Mouse (Mus musculus): ENCODE measurements around the gene Trpv2.

Trpv2 gene

DNA sequence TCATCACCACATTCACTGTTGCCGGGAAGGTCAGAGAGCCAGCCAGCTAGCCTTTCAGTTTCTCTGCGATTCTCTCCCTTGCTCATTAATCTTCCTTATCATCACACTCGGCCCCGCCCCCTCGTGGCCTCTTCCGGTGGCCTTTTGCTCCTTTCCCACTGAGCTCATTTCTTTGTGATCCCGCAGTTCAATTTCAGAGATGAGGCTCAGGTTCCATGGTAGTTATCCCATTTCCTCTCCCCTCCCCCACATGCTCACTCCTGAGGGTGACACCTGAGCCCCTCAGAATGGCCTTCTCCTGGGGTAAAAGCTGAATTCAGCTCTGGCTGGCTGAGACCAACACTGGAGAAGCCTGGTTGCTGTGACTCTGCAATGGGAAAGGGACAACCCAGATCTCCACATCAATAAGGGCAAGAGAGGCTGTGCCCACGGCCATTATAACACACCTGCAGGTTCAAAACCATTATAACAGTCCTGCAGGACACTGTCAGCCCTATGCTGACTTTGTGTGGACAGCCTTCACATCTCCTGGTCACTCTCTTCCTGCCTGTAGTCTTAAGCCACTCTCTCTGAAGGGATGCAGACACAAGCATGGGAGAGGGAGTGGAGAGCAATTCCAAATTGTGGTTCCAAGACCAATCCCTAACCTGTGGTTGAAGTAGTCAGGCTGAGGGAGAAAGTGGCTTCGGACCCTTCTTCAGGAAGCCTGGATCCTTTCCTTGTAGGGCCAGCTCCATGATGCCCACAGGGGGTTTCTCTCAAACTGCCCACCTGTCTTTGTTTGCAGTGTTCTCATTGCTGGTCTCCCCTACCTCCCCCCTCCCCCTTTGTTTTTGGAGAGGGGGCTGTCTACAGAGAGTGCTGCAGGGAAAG, 55.3 kb downstream of the Trpv2 start:
- DNase-seq (ENCODE audit: low spot score in 2 of 2) = peak in 1 of 2 experiments; percentile 50

DNA sequence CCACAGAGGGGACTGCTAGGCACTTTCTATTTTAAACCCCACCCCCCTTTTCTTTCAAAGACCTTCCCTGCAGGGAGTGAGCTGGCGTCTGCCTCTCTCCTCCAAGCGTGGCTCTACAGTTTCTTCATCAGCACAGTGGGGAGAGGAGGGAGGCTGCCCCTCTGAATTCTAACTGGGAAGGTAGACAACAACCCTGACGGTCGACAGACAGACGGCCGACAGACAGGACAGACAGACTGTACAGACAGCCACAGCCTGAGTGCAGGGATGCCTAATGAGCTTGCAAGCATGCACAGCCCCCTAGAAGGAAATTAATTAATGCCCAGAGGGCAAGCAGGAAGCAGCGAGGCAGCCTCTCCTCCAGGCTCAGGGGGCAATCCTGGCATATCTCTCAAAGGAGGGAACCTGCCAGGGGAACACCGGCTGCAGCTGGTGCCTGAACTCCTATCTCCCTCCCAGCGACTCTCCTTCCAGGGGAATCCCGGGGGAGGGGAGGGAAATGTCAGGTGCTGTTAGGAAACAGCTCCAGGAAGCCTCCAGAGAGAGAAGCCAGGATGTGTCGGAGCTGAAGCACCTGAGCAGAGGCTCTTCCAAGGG, 56.0 kb downstream of the Trpv2 start:
- DNase-seq (ENCODE audit: low spot score in 2 of 2) = no peak

DNA sequence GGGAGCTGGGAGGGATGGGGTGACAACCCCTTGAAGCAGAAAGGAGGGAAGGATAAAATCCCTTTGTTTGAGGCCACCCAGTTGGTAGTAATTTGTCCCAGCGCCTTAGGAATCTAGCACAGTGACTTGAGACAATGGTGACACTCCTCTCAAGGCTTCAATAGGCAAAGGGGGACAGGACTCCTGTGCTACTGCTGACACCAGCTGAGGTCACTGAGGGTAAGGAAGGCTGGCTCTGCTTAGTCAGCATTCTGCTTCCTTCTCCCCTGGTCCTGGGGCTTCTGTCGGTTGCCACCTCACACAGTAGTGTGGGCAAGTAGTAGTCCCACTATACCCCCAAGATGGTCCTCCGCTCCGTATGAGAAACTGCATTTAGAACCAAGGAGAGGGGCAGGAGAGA, 56.9 kb downstream of the Trpv2 start:
- no peak for DNase-seq (ENCODE audit: low spot score in 2 of 2)

DNA sequence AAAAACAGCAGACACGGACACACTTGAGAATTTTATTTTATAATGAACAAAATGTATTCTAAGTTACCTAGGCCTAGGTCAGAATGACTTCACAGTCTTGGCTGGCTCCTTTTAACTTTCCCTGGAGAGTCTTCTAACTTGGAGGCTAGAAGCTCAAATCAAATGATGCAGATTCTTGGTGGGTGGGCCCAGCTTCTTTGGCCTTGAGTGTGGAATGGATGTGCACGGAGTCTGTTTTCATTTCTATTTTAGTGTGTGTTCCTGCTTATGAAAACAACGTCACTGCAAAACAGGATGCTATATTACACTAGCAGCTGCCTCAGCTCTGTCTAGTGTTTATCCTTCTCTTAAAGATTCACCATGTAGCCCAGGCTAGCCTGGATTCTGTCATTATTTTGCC, 61.1 kb downstream of the Trpv2 start:
- no peak for DNase-seq (ENCODE audit: low spot score in 2 of 2)

DNA sequence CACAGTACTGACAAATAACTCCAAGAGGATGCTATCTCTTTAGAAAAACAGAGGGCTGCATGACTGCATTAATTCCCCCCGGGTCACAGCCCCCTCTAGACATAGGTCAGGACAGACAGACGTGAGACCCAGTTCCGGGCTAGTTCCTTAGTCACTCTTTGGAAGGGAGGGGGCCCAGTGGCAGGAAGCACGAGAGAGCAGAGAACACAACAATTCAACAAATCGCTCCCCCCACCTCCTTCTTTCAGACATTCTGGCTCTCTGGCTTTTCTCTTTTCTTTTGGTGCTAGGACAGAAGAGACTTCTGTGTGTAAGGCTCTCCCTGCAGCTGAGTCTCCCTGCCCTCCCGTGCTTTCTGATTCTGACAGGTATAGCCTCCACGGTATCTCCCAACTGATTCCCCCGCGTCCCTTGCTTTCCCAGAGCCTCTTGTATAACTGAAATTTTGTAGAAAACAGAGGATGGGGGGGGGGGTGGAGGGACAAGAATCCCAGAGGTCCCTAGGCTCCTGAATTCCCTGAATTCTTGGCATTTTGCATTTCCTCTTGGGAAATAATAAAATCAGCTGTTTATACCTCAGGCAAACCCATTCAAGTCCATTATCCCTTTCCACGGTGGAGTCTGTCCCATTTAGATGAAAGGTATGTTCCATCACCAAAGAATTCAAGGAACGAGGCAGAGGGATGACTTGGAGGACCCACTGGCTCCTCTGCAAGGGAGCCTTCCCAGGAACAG, 62.0 kb downstream of the Trpv2 start:
- no peak for DNase-seq (ENCODE audit: low spot score in 2 of 2)

DNA sequence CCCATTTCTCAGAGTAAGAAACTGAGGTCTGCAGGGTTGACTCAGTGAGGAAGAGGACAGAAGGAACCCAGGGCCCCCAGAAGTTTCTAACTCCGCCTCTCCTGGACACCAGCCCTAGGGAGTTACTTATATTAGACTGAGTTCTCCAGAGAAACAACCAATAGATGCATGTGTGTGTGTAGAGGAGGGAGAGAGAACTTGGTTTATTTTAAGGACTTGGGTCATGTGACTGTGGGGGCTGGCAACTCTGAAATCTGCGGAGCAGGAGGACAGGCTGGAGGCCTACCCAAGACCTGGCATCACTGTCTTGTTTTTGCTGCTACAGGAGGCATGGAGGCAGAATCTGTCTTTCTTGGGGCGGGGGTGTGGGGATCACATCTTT, 62.5 kb downstream of the Trpv2 start:
- no peak for DNase-seq (ENCODE audit: low spot score in 2 of 2)

DNA sequence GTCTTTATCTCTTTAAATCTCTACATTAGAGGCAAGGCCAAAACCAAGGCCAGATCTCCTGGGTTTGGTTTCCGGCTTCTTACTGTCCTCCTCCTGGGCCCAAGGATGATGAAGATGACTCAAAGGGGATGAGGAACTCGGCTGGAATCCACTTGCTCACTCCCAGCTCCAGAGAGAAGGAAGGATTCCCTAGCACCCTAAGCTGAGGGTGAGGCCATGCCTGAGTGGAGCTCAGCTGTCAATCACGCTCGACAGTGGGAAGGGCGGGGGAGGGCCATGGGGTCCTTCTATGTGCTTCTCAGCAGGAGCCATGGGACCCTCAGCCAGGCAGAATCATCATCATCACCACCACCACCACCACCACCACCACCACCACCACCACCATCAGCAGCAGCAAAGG, 63.1 kb downstream of the Trpv2 start:
- no peak for DNase-seq (ENCODE audit: low spot score in 2 of 2)

DNA sequence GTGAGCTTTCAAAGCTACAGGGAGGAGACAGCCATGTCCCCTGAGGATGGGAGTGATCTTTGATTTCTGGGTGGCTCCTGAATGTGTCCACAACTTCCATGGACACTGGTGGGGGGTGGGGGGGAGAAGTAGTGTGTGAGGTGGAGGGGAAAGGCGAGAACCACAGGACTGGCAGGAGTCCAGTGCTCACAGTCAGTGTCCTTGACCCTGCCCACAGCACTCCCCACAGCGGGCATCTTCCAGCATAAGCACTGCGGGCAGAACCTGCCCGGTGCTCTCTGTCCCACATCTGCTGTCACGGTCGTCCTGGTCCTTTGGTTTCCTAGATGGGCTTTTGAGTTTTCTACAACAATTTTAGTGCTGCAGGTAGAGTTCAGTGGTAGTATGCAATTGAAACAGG, 63.5 kb downstream of the Trpv2 start:
- no peak for DNase-seq (ENCODE audit: low spot score in 2 of 2)

DNA sequence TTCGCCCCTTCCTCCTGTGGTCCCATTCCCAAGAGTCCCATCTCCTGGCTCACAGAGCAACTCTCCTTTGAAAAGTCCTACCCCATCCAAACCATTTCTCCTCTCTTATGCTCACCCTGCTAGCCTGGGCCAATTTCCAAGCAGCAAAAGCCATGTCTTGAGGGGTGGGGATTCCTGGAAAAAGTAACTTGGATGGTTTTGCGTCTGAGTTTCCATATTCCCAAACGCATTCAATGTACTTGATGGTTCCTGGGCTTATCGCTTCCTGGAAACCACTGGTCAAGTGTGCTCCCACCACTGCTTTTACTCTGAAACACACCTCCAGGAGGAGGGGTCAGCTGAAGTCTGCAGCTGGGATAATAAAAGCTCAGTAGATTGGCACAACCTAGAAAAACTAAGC, 64.1 kb downstream of the Trpv2 start:
- no peak for DNase-seq (ENCODE audit: low spot score in 2 of 2)

DNA sequence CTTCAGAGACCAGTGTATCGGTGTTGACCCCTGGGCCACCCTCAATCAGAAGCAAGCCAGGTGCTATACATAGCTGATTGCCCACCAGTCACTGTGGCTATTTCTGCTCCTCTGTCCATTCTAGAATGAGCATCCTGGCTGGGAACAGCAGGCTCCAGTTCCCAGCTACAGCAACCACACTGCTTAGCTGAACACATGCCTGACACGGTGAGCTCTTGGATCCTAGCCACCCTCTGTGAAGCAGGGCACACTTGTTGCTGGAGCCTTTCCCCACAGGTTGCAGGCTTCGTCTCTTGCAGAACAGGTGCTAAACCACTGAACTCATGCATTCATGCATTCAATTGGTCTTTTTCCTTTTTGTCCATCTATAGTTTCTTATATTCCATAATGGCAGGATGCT, 66.1 kb downstream of the Trpv2 start:
- DNase-seq (ENCODE audit: low spot score in 2 of 2) = no peak

DNA sequence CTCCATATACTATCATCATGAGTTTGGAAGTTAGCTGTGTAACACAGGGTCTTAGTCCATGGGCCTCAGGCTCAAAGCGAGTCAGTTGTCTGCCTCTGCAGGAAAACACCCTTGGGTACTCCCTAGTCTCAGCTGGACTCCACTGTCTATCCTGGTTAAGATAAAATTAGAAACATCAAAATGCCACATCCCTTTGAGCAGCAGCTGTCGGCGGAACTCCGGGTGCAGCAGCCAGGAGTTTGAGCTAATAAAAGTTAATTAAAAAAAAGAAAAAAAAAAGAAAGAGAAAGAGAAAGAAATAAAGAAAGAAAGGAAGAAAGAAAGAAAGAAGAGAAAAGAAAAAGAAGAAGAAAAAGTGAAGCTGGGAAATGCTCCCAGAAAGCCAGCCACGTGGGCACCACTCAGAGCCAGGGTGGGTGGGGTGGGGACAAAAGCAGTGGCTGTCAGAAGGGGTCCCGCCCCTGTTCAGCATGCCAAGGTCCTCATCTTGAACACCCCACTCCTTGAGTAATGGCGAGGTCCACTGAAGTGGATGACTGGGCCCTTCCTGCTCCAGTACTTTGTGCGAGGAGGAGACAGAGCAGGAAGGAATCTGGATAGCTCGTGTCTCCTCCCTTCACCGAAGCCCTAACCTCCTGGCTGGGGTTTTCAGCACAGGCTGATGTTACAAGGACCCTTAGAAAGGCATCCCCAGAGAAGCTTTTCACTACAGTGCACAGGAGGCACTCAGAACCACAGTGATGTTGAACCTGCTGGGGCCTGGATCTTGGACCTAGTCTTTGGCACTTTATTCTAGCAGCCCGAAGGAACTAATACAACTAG, 67.9 kb downstream of the Trpv2 start:
- no peak for DNase-seq (ENCODE audit: low spot score in 2 of 2)

DNA sequence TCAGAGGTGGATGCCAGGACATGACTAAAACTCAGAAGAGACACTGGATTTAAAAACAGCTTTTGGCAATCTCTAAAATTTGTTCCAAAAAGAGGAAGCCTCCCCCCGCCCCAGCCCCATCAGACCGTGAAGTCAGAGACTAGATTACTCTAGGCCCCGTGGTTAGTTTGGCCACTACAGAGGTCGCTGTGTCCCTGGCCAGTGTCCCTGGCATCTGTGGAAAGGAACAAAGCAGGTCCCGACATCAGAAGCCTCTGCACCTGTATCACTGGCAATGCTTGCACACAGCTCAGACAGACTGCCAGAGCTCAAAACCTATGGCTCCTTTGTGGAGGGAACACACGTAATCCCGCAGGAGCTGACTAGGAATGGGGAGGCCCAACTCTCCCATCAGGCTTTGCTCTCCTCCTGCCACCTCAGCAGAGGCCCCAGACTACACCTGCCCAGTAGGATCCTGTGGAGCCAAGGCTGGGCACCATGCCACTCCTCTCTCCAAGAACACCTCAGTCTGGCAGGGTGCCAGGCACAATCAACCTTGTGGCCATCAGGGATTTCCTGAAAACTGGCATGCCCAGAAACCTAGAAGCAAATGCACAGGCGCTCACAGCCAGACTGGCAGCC, 68.8 kb downstream of the Trpv2 start:
- peak in 1 of 2 experiments; percentile 39 for DNase-seq (ENCODE audit: low spot score in 2 of 2)

DNA sequence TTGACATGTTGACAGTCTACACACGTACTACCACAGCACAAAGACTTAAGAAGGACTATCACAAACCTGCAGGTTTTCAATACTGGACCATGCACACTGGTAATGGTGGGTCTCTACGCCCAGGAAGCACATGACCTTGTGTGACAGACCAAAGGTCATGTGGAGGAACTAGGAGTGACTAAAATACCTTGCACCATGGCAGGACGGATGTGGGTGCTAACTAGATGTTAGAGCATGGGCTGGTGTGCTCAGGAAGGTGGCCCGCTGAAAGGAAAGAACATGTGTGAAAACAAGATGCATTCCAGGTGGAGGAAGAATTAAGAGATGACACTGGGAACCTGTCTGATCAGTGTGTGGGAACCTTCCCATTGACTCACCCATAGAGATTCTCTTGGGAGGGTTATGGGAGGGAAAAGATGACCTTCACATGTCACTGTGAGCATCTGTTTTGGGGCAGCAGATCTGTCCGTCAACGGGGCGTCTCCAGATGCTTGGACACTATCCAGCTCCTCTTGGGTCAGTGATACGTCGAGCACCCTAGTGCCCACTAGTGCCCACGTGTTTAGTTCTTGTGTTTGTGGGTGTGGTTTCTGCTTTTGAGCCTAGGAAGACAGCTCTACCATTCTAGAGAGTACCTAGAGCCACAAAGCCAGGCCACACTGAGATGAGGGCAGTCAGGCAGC, 69.5 kb downstream of the Trpv2 start:
- DNase-seq (ENCODE audit: low spot score in 2 of 2) = no peak

DNA sequence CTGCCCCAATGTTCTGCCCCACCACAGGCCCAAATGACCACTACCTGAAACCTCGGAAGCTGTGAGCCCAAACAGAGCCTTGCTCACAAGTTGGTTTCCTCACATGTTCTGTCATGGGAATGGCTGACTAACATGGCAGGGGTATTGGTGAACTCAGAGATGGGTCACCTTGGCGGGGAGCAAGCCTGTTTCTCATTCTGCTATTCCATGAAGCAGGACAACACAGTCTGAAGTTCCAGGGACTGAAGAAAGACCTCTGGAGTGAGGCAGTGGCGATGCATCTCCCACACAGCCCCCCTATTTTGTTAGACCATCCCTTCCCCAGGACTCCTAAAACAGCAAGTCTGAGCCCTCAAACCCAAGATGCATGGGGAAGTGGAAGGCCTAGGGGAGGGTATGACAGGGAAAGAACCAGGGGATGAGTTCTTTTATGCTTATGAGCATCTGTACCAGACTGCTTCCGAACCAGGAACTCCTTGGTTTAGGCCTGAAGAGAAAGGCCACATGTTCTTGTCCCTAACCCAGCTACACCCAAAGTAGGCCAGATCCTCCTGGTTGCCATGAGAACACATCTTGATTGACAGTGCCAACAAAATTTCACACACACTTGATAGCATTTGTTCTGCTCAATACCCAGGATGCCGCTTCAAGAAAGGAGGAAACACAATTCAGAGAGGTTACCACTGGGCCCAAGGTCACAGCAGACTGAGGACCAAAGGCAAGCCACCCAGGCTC, 70.5 kb downstream of the Trpv2 start:
- no peak for DNase-seq (ENCODE audit: low spot score in 2 of 2)

DNA sequence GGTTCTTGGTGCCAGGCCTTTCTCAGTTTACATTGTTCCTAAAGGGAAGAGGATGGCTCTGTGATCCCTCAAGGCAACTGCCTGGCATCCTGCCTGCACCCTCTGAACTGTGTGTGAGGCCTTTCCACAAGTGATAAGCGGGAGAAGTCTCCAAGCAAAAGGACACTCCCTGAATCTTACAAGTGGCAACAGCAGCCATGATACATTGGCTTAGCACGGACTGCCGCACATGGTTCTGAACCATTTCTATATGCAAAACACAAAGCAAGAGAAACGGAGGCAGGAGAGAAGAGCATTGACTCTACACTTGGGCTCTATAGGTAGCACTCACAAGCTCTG, 71.0 kb downstream of the Trpv2 start:
- DNase-seq (ENCODE audit: low spot score in 2 of 2) = no peak

DNA sequence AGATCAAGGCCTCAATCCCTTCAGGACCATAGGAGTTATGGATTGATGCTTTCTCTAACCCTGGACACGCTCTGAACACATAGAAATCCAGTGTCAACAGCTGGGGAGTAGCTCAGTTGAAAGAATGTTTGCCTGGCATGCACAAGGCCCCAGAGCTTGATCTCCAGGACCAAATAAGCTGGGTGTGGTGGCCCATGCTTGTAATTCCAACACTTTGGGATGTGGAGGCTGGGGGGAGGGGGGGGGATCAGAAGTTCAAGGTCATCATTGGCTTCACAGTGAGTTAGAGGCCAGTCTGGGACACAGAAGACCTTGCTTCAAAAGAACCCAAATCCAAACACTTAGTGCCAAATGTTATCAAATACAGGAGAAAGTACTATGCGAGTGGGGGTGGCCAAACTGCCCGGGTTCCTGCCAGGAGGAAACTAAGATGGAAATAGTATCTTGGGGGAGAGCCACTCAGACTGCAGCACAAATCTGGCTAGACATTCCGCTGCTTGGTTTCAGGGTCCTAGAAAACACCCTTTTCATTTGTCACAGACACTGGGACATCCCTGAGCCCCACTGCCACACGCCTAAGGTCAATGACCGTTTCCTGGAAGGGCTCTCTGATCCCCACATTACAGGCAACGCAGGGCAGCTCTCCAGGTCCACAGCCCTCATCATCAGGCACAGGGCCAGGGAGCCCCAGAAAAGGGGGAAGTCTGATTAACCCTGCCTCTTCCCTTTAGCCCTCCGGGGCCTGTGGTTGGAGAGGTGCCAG, 71.6 kb downstream of the Trpv2 start:
- peak; percentile 12 to 38 for DNase-seq (ENCODE audit: low spot score in 2 of 2)

DNA sequence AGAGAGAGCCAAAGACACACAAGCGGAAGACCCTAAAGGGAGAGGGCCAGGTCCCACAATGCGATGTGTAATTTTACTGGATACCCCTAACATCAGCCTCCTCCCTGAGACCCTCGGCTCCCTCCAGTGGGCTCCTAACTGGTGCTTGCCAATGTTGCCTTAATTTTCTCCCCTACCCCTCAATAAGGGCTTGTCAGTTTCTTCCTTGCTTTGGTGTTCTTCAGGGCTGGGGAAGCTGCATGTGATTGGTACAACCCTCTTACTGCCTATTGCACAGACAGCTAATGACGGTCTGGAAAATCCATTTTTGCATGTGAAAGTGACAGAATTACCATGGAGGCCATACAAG, 72.2 kb downstream of the Trpv2 start:
- DNase-seq (ENCODE audit: low spot score in 2 of 2) = no peak

DNA sequence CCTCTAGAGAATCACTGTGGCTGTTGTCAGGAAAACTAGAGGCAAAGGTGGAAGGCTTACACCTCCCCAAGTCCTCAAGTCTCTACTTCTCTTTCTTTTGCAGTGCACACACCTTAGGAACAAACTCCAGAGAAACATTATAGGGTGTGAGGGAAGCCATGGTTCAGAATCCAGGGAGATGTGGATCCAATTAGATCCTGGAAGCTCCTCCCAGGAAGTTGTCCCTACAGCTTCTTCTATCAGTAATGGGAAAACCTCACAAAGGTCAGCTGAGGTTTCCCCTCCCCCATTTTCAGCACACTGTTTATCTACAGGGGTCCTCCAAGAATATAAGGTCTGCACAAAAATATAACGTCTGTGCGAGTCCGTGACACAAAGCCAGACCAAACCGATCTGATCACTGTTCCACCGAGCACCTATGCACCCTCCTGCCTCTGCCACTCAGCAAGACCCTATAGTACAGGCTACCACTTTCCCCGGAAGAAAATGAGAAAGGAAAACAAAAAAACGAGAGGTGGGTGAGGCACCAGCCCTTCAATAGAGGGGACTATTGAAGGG, 72.8 kb downstream of the Trpv2 start:
- no peak for DNase-seq (ENCODE audit: low spot score in 2 of 2)

Measured in spleen, postnatal 10 days (tissue).